Mouse (Mus musculus): ENCODE data around the gene Ccdc146.
"Not testable (repeated sequence)": the region's sequence is repeated elsewhere in the genome, so short reads cannot be mapped to it uniquely, and the experiment has no call there.

Ccdc146 gene

GRCm38 (mm10) chr5:21387340-21387739 lies 37.1 kb downstream of the Ccdc146 start:
- no peak for DNase-seq (ENCODE audit: low read depth, low spot score)

- DNase-seq (ENCODE audit: low read depth, low spot score) = no peak
Observed at GRCm38 (mm10) chr5:21386432-21386831, 38.0 kb downstream of the Ccdc146 start.

DNA sequence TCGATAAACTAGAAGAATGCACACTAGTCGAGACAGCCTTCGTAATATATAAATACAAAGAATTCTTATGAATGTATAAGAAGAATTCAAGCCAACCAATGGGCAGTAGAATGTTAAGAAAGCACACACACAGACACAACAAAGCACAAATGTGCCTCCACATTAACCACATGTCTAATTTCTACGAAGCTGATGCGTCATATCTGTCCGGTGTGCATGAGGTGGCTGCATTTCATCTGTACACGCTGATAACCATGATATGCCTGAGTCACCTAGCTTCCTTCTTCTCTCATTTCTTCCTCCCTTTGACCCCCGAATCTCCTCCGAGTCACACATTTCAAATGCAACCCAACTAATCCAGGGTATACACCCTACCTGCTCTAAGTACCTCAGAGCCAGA lies 39.5 kb downstream of the Ccdc146 start:
- no peak for DNase-seq (ENCODE audit: low read depth, low spot score)

- DNase-seq (ENCODE audit: low read depth, low spot score) = no peak
Observed at GRCm38 (mm10) chr5:21384252-21384960, 40.1 kb downstream of the Ccdc146 start.

GRCm38 (mm10) chr5:21383392-21384251 lies 40.9 kb downstream of the Ccdc146 start:
- no peak for DNase-seq (ENCODE audit: low read depth, low spot score)

DNA sequence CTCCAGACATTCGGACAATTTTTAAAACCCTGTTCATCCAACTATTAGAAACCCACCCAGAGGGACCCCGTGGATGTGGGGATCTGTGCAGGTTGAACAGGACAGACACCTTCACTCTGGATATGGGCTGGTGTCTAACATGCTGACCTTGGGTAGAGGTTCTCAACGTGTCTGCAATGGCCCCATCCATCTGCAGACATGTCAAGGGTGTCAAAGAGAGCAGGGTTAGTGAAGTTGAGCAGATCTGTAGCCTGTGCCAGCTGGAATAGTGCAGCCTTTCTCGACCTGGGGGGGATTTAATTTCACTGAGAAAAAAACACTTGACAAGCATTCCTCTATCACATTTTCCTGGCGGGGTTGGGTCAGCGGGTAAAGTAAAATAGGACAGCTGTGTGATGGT lies 41.8 kb downstream of the Ccdc146 start:
- no peak for DNase-seq (ENCODE audit: low read depth, low spot score)

- no peak for DNase-seq (ENCODE audit: low read depth, low spot score)
Observed at GRCm38 (mm10) chr5:21381986-21382385, 42.5 kb downstream of the Ccdc146 start.

GRCm38 (mm10) chr5:21378397-21378796 lies 46.1 kb downstream of the Ccdc146 start:
- no peak for DNase-seq (ENCODE audit: low read depth, low spot score)

- DNase-seq (ENCODE audit: low read depth, low spot score) = no peak
Observed at GRCm38 (mm10) chr5:21376935-21377334, 47.5 kb downstream of the Ccdc146 start.

- DNase-seq (ENCODE audit: low read depth, low spot score) = no peak
Observed at GRCm38 (mm10) chr5:21373180-21373518, 51.3 kb downstream of the Ccdc146 start.

GRCm38 (mm10) chr5:21372493-21373179 lies 51.8 kb downstream of the Ccdc146 start, which contains the start of gene Fgl2:
Gene Fgl2, plus strand, starts transcription at chr5:21372642.
- DNase-seq (ENCODE audit: low read depth, low spot score) = no peak

GRCm38 (mm10) chr5:21371920-21372319 lies 52.6 kb downstream of the Ccdc146 start:
- DNase-seq (ENCODE audit: low read depth, low spot score) = no peak

- no peak for DNase-seq (ENCODE audit: low read depth, low spot score)
Observed at GRCm38 (mm10) chr5:21370218-21370947, 54.1 kb downstream of the Ccdc146 start.

- no peak for DNase-seq (ENCODE audit: low read depth, low spot score)
Observed at GRCm38 (mm10) chr5:21367514-21367913, 57.0 kb downstream of the Ccdc146 start.

DNA sequence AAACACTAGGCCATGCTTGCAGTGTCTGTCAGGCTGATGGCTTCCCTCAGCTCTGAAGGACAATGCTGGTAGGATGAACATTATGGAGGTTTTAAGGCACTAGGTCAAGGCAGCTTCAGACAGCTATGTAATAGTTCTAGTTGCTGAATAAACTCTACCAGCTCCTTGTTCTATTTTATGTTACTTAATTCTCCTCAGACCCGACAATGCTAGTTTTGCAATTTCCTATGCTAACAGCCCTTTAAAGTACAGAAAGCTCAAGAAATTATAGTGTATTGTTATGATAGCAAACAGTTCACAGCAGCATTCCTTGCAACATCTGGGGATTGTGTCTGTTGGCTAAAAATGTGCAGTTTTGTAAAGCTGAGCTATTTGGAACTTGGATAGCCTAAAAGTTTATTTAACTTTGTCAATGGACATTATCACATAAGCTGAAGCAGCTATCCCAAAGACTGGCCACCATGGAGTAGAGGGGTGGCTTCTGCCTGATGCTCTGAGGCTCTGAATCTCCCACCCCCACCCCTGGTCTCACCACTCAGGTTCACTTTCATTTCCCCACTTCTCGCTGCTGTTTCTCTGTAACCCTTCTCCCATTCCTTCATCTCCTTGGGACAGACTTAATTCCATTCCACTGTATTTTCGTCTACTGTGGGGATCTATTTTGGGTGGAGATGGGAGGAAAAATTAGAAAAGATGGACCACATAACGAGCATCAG lies 58.0 kb downstream of the Ccdc146 start:
- no peak for DNase-seq (ENCODE audit: low read depth, low spot score)

DNA sequence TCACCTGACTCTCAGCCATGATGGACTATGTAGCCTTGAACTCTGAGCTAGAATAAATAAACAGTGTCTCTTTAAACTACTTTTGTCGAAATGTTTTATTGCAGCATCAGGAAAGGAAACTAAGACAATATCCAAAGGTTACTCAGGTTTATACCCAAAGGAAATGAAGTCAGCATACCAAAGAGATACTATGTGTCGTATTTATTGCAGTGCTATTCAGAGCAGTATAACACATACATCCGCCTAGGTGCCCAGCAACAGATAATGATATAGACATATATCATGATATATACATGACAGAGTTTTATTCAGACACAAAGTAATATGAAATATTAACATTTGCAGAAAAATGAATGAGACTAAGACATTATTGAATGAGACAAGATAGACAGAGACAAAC lies 61.1 kb downstream of the Ccdc146 start:
- no peak for DNase-seq (ENCODE audit: low read depth, low spot score)

GRCm38 (mm10) chr5:21358648-21359047 lies 65.8 kb downstream of the Ccdc146 start:
- DNase-seq (ENCODE audit: low read depth, low spot score) = no peak

DNA sequence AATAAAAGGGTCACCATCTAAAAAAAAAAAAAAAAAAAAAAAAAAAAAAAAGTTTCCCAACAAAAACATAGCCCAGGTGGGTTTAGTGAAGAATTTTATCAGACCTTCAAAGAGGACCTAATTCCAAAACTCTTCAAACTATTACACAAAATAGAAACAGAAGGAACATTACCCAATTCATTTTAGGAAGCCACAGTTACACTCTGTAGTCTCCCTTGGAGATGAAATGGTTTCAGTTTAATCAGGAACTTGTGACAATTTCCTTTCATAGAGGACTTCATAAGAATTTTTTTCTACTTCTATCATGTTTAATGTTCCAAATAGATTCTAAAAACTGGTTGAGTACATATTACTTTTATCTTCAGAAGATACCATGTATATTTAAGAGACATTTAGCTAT lies 72.8 kb downstream of the Ccdc146 start:
- no peak for DNase-seq (ENCODE audit: low read depth, low spot score)

GRCm38 (mm10) chr5:21348366-21348765 lies 76.1 kb downstream of the Ccdc146 start:
- DNase-seq (ENCODE audit: low read depth, low spot score) = no peak

- DNase-seq (ENCODE audit: low read depth, low spot score) = not testable (repeated sequence)
Observed at GRCm38 (mm10) chr5:21342265-21342664, 82.2 kb downstream of the Ccdc146 start.

DNA sequence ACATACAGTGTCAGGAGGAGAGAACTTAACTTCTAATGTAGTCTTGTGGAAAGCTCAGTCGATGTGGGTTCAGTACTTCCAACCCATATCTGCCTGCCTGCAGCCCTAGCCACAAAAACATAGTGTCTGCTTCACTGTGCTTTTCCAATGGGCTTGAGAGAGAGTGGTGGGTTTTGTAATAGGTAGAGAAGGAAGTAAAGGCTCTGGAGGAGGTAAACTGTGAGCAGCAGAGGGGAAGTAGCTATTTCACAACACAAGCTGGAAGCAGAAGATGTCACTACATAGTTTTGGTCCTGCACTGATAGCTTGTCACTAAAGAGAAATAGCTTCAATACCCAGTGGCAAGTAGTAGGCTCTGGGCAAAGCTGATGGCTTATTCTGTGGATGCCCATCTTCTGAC lies 92.4 kb downstream of the Ccdc146 start:
- no peak for DNase-seq (ENCODE audit: low read depth, low spot score)

Data from retina, adult 2 months (tissue).